Mouse (Mus musculus) forebrain, embryonic 14.5 days (tissue): ENCODE measurements around the gene H2afy. TPM values are rescaled to one million over a fixed set of nuclear protein-coding genes. Genes with fewer than 3 reads are reported as not detected.

Experiments used
- ATAC-seq: fragments of 200-750 bp; cut with Nextera tagmentation; 2 replicates; pipeline ENCODE4 v1.8.0; 2017; ENCODE audit warnings: mild to moderate bottlenecking, moderate library complexity
- DNase-seq: peaks from one replicate; pipeline ENCODE4 v3.0.0-alpha.2; 2015; ENCODE audit warnings: low spot score
- H3K27ac ChIP-seq: fragments of 300-500 bp; sonication (generic); 2 replicates; pipeline ENCODE4 v1.5.1; 2014; ENCODE audit warnings: low read depth, mild to moderate bottlenecking, control low read depth, low read length, moderate library complexity
- H3K27me3 ChIP-seq: fragments of 300-500 bp; sonication (generic); replicated peaks from 2 replicates; pipeline ENCODE4 v1.6.1; 2014; ENCODE audit warnings: low read length, control low read depth, mixed read lengths; ENCODE audit not compliant: control insufficient read depth, insufficient read depth
- H3K36me3 ChIP-seq: fragments of 300-500 bp; sonication (generic); 2 replicates; pipeline ENCODE4 v1.6.1; 2014; ENCODE audit warnings: low read length, control low read depth; ENCODE audit not compliant: control insufficient read depth, insufficient read depth
- H3K4me1 ChIP-seq: fragments of 300-500 bp; sonication (generic); 2 replicates; pipeline ENCODE4 v1.6.1; 2014; ENCODE audit warnings: antibody characterized with exemption, low read length, control low read depth; ENCODE audit not compliant: control insufficient read depth, insufficient read depth
- H3K4me2 ChIP-seq: fragments of 300-500 bp; sonication (generic); 2 replicates; pipeline ENCODE4 v1.6.1; 2014; ENCODE audit warnings: mild to moderate bottlenecking, control low read depth, low read length
- H3K4me3 ChIP-seq: fragments of 300-500 bp; sonication (generic); 2 replicates; pipeline ENCODE4 v1.5.1; 2014; ENCODE audit warnings: low read depth, low read length, control low read depth
- H3K9ac ChIP-seq: fragments of 300-500 bp; sonication (generic); 2 replicates; pipeline ENCODE4 v1.6.1; 2014; ENCODE audit warnings: mild to moderate bottlenecking, low read length, control low read depth, moderate library complexity
- H3K9me3 ChIP-seq: fragments of 300-500 bp; sonication (generic); replicated peaks from 2 replicates; pipeline ENCODE4 v1.6.1; 2016; ENCODE audit warnings: low read length, control low read depth, mixed read lengths; ENCODE audit not compliant: control insufficient read depth
- WGBS: fragments of 180-500 bp; shearing (Covaris S2); extraction: QIAGEN DNeasy Blood & Tissue Kit; methylation state at CpG from one replicate; pipeline ENCODE4 v1.1.7; 2014; 5-methylcytosine and 5-hydroxymethylcytosine counted together
- polyA plus RNA-seq: library from polyadenylated mRNA; unstranded; fragments of >200 nt; fragmentation: Nextera tagmentation; extraction: Ambion mirVana; gene quantifications from 2 replicates; pipeline ENCODE4 v1.2.1, GENCODE M21; 2014

The H2afy gene
- polyA plus RNA-seq, 1 experiment from 2014 or later = 438 TPM

GRCm38 (mm10) chr13:56135231-56136052 lies 719 bp downstream of the H2afy start:
- H3K27me3 ChIP-seq = no peaks in the 10 kb centered on the region
- no peaks in the 10 kb centered on the region for H3K9me3 ChIP-seq
- peak overlapping the region; percentile 95 for H3K9ac ChIP-seq
- H3K36me3 ChIP-seq = peaks cover 9% of the 10 kb centered on the region; the same call in 1 of the 2 replicates
- DNase-seq (peak; percentile 86), ATAC-seq (peak; percentile 89)
- H3K4me3 ChIP-seq = peak overlapping the region; percentile 96
- WGBS = 1% methylated on average over 57 of the region's 89 CpGs
- peak overlapping the region; percentile 88 for H3K4me2 ChIP-seq
- peak overlapping the region; percentile 85 for H3K27ac ChIP-seq
- peaks cover 12% of the 10 kb centered on the region for H3K4me1 ChIP-seq

- peaks cover 13% of the 10 kb centered on the region; the same call in 1 of the 2 replicates for H3K36me3 ChIP-seq
- H3K9me3 ChIP-seq = no peaks in the 10 kb centered on the region
- peak overlapping the region; percentile 88 for H3K4me2 ChIP-seq
- H3K4me3 ChIP-seq = peak overlapping the region; percentile 96
- H3K27me3 ChIP-seq = no peaks in the 10 kb centered on the region
- H3K4me1 ChIP-seq = peaks cover 12% of the 10 kb centered on the region
- WGBS = under 1% methylated on average over 49 of the region's 50 CpGs
- H3K27ac ChIP-seq = peak overlapping the region; percentile 85
- DNase-seq = peak; percentile 41
- H3K9ac ChIP-seq = peak overlapping the region; percentile 95
- ATAC-seq = peak; percentile 63
Measured at GRCm38 (mm10) chr13:56134631-56135181, 1.5 kb downstream of the H2afy start.

- Histone ChIP-seq H3K27ac (no peak overlapping the region), H3K9ac (peak overlapping the region; percentile 95), H3K4me1 (peaks cover 12% of the 10 kb centered on the region), H3K4me2 (peak overlapping the region; percentile 88), H3K36me3 (peaks cover 15% of the 10 kb centered on the region; the same call in 1 of the 2 replicates), H3K4me3 (peak overlapping the region; percentile 96), H3K27me3 (no peaks in the 10 kb centered on the region), H3K9me3 (no peaks in the 10 kb centered on the region)
- DNase-seq = no peak
- 38% methylated on average over 5 of the region's 5 CpGs for WGBS
- ATAC-seq = no peak
Measured at GRCm38 (mm10) chr13:56134031-56134430, 2.1 kb downstream of the H2afy start.

GRCm38 (mm10) chr13:56132941-56133340 lies 3.2 kb downstream of the H2afy start:
- Histone ChIP-seq H3K4me2 (no peak overlapping the region), H3K4me3 (no peak overlapping the region), H3K9ac (no peak overlapping the region), H3K27ac (no peak overlapping the region), H3K9me3 (no peaks in the 10 kb centered on the region), H3K36me3 (peaks cover 21% of the 10 kb centered on the region), H3K27me3 (no peaks in the 10 kb centered on the region), H3K4me1 (peaks cover 12% of the 10 kb centered on the region)
- DNase-seq (no peak), ATAC-seq (no peak)
- 91% methylated on average over 7 of the region's 7 CpGs for WGBS

DNA sequence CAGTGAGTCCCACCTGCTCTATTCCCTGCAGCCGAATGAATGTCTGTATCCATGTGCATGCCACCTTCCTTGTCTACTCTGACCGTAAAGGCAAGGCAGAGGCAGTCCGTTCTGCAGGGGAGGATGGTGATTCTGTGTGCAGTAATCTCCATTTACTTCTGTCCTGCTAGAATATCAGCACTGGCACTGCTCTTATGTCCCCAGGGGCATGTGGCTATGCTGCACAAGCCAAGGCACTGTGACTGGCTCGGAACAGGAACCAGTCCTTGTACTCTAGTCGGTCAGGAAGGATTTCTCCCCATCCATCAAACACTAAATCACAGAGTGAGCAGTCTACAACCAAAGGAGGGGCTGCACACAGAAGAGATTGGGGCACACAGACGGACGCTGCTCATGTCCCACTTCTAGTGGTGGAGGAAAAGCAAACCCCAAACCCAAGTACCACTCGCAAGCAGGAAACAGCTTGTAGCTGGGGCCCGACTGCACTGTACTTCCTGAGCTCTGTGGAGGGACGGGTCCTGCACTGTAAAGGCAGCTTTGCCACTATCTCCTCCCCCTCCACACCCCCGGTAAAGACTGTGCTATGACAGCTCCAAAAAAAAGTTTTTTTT lies 3.7 kb downstream of the H2afy start:
- Histone ChIP-seq H3K27me3 (no peaks in the 10 kb centered on the region), H3K27ac (no peak overlapping the region), H3K9me3 (no peaks in the 10 kb centered on the region), H3K4me3 (no peak overlapping the region), H3K4me1 (peaks cover 12% of the 10 kb centered on the region), H3K36me3 (peaks cover 27% of the 10 kb centered on the region), H3K9ac (no peak overlapping the region), H3K4me2 (no peak overlapping the region)
- no peak for DNase-seq
- ATAC-seq = no peak
- WGBS = 90% methylated on average over 11 of the region's 11 CpGs

GRCm38 (mm10) chr13:56130544-56130943 lies 5.6 kb downstream of the H2afy start:
- H3K27me3 ChIP-seq = no peaks in the 10 kb centered on the region
- peaks cover 45% of the 10 kb centered on the region for H3K36me3 ChIP-seq
- H3K27ac ChIP-seq = no peak overlapping the region
- no peak for DNase-seq
- H3K4me2 ChIP-seq = no peak overlapping the region
- H3K9ac ChIP-seq = no peak overlapping the region
- 89% methylated on average over 8 of the region's 8 CpGs for WGBS
- H3K4me3 ChIP-seq = no peak overlapping the region
- H3K9me3 ChIP-seq = no peaks in the 10 kb centered on the region
- ATAC-seq = no peak
- peaks cover 12% of the 10 kb centered on the region for H3K4me1 ChIP-seq

GRCm38 (mm10) chr13:56129578-56129977 lies 6.6 kb downstream of the H2afy start:
- Histone ChIP-seq H3K27me3 (no peaks in the 10 kb centered on the region), H3K36me3 (peaks cover 55% of the 10 kb centered on the region), H3K4me3 (no peak overlapping the region), H3K9me3 (no peaks in the 10 kb centered on the region), H3K4me2 (no peak overlapping the region), H3K27ac (no peak overlapping the region), H3K4me1 (peaks cover 11% of the 10 kb centered on the region), H3K9ac (no peak overlapping the region)
- 94% methylated on average over 3 of the region's 3 CpGs for WGBS
- no peak for DNase-seq
- no peak for ATAC-seq

- H3K9ac ChIP-seq = no peak overlapping the region
- peaks cover 6% of the 10 kb centered on the region for H3K4me1 ChIP-seq
- H3K27me3 ChIP-seq = no peaks in the 10 kb centered on the region
- H3K36me3 ChIP-seq = peaks cover 61% of the 10 kb centered on the region
- 91% methylated on average over 4 of the region's 4 CpGs for WGBS
- no peak overlapping the region for H3K4me2 ChIP-seq
- H3K9me3 ChIP-seq = no peaks in the 10 kb centered on the region
- no peak overlapping the region for H3K4me3 ChIP-seq
- DNase-seq (no peak), ATAC-seq (no peak)
- H3K27ac ChIP-seq = no peak overlapping the region
Measured at GRCm38 (mm10) chr13:56129014-56129413, 7.1 kb downstream of the H2afy start.

- Histone ChIP-seq H3K4me1 (no peaks in the 10 kb centered on the region), H3K36me3 (peaks cover 75% of the 10 kb centered on the region), H3K4me2 (no peak overlapping the region), H3K27ac (no peak overlapping the region), H3K9me3 (no peaks in the 10 kb centered on the region), H3K27me3 (no peaks in the 10 kb centered on the region), H3K9ac (no peak overlapping the region), H3K4me3 (no peak overlapping the region)
- no peak for ATAC-seq
- WGBS = 95% methylated on average over 10 of the region's 10 CpGs
- no peak for DNase-seq
Measured at GRCm38 (mm10) chr13:56125632-56126031, 10.5 kb downstream of the H2afy start.
